Comparison of ENCODE assay signal across 8 mouse cellular contexts in genomic region chr3:51340552-51341267, GRCm38 (mm10). TPM values are rescaled to one million over a fixed set of nuclear protein-coding genes. Genes with fewer than 3 reads are reported as not detected.
A peak's percentile ranks its signal among the peaks of the same experiment; 100 is the strongest.
DNase-seq lines count a peak whose midpoint lies in the region; ATAC-seq and TF ChIP-seq lines count a peak whose summit lies in the region.

TSS of gene Elf2 (minus strand) at chr3:51340663.

- WGBS in lung, postnatal 0 days = under 1% methylated on average over 46 of the region's 87 CpGs

- peak; percentile 6; the same call in 1 of the 2 replicates for TF ChIP-seq CTCF in lung, postnatal 0 days (IDR thresholded peaks at IDR 0.05)

- H3K9me3 ChIP-seq in lung, postnatal 0 days (ENCODE audit: low read length) = no peaks in the 10 kb centered on the region

- peak within 1 kb of the TSS; percentile 99 for H3K27ac ChIP-seq in lung, postnatal 0 days (ENCODE audit: low read length)

- DNase-seq in MN1 (ENCODE audit: low spot score) = peak; percentile 92
- DNase-seq in cerebellum, adult 8-10 months = peak; percentile 86
- DNase-seq in layer of hippocampus, postnatal 10 days (ENCODE audit: low spot score in 2 of 2) = peak; percentile 72 to 83
- peak; percentile 93 for DNase-seq in lung, postnatal 0 days (ENCODE audit: low spot score)
- DNase-seq in ovary, postnatal 10 days (ENCODE audit: low spot score) = peak; percentile 64
- DNase-seq in thymus, postnatal 10 days (ENCODE audit: low spot score in 2 of 2) = peak; percentile 77 to 80

- H3K4me2 ChIP-seq in lung, postnatal 0 days (replicated peaks; ENCODE audit: low read depth, low read length) = peak within 1 kb of the TSS; percentile 96

- peak within 1 kb of the TSS; percentile 99 for H3K4me3 ChIP-seq in lung, postnatal 0 days (ENCODE audit: low read depth, low read length)

- ATAC-seq in frontal cortex, adult (ENCODE audit: low TSS enrichment) = peak; percentile 76
- ATAC-seq in hematopoietic stem cell, adult 5-6 weeks (replicated peaks in 1 of 2; ENCODE audit: insufficient read depth in 1 of 2, low FRiP score in 2 of 2, low TSS enrichment in 1 of 2, low read depth in 1 of 2, poor library complexity in 2 of 2, severe bottlenecking in 2 of 2) = peak; percentile 62 to 79
- ATAC-seq in lung, postnatal 0 days = peak; percentile 87

- no peaks in the 10 kb centered on the region for H3K4me1 ChIP-seq in lung, postnatal 0 days (ENCODE audit: insufficient read depth, low read depth, low read length)

- no peaks in the 10 kb centered on the region for H3K27me3 ChIP-seq in lung, postnatal 0 days (replicated peaks; ENCODE audit: insufficient read depth, low read length)

- H3K9ac ChIP-seq in lung, postnatal 0 days (replicated peaks; ENCODE audit: low read depth) = peak within 1 kb of the TSS; percentile 88

- TF ChIP-seq EP300 in lung, postnatal 0 days (IDR thresholded peaks at IDR 0.05) = no peak

- H3K36me3 ChIP-seq in lung, postnatal 0 days (ENCODE audit: insufficient read depth, low read length) = no peaks in the 10 kb centered on the region

RNA-seq across cellular contexts. Expression of gene Elf2, which starts in this region (rescaled TPM):
- total RNA-seq in hematopoietic stem cell, adult 5-6 weeks (2017) = 173 and 205 TPM in 2 replicates
- 10 to 100 TPM; 37.4 to 40.1 TPM for total RNA-seq in layer of hippocampus, postnatal 10 days (2021)
- 55.8 and 62.6 TPM in 2 replicates for polyA plus RNA-seq in lung, postnatal 0 days (2015; fragmentation: Nextera tagmentation; extraction: Ambion mirVana)

Comparison
In these comparisons a context has a peak if more than half of its experiments do, and no peak if none do; other contexts are left out.
1. Peak in every context shown above with its lines: DNase-seq, ATAC-seq, H3K4me3 ChIP-seq and H3K27ac ChIP-seq.